Mouse (Mus musculus): ENCODE measurements at regions not wholly inside any gene's neighbourhood (a gene's known extent, or its start where the extent isn't known, plus 50 kb on each side); places are given as distances from the start of the nearest gene placed in this dataset.

DNA sequence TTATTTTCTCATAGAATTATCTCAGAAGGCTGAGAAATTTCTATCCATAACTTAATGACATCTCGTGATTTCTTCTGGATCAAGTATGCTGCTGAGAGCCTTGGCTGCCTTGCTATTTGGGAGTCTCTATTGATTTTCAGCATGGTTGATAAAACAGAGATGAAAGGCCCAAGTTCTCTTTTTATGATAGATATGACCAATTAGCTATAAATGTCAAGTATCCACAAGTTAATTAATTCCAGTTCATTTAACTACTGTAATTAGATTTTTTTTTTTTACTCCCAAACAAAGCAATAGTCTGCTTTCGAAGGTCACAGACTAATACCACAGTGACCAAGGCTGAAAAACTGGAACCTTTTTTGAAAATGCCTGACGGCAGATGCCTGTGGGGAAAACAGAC, 59.5 kb upstream of the Snrpb2 start:
- no peak for TF ChIP-seq CTCF (IDR thresholded peaks at IDR 0.05; ENCODE audit: low read depth)
- TF ChIP-seq EP300 (IDR thresholded peaks at IDR 0.05; ENCODE audit: low read depth), result no peak
